ENCODE assay signal across 8 mouse cellular contexts in genomic region chr10:20361542-20362449, GRCm38 (mm10). TPM values are rescaled to one million over a fixed set of nuclear protein-coding genes. Genes with fewer than 3 reads are reported as not detected.
A peak's percentile ranks its signal among the peaks of the same experiment; 100 is the strongest.
DNase-seq lines count a peak whose midpoint lies in the region; ATAC-seq lines count a peak whose summit lies in the region.

No protein-coding gene starts in this region.

- peaks cover 65% of the 10 kb centered on the region for H3K36me3 ChIP-seq in liver, embryonic 12.5 days
- 0 out of 2 replicates have a peak, but pooled peaks cover 8% of the 10 kb centered on the region for H3K36me3 ChIP-seq in embryonic facial prominence, embryonic 14.5 days (ENCODE audit: control insufficient read depth, insufficient read depth, low read length)
- H3K36me3 ChIP-seq in midbrain, embryonic 16.5 days (ENCODE audit: control insufficient read depth, insufficient read depth, low read length) = no peaks in the 10 kb centered on the region

- H3K4me2 ChIP-seq in liver, embryonic 12.5 days = no peak overlapping the region
- no peak overlapping the region for H3K4me2 ChIP-seq in embryonic facial prominence, embryonic 14.5 days (ENCODE audit: low read depth, low read length)
- H3K4me2 ChIP-seq in midbrain, embryonic 16.5 days (ENCODE audit: low read length) = no peak overlapping the region

- no peak overlapping the region for H3K9ac ChIP-seq in liver, embryonic 12.5 days
- no peak overlapping the region for H3K9ac ChIP-seq in embryonic facial prominence, embryonic 14.5 days (ENCODE audit: low read depth, low read length)
- no peak overlapping the region for H3K9ac ChIP-seq in midbrain, embryonic 16.5 days (ENCODE audit: low read depth, low read length)

- H3K27ac ChIP-seq in liver, embryonic 12.5 days = no peak overlapping the region
- H3K27ac ChIP-seq in embryonic facial prominence, embryonic 14.5 days (replicated peaks; ENCODE audit: low read depth, low read length) = no peak overlapping the region
- H3K27ac ChIP-seq in midbrain, embryonic 16.5 days (ENCODE audit: low read length) = no peak overlapping the region

- 0 out of 2 replicates have a peak, but pooled peaks cover 2% of the 10 kb centered on the region for H3K9me3 ChIP-seq in liver, embryonic 12.5 days (replicated peaks)
- no peaks in the 10 kb centered on the region for H3K9me3 ChIP-seq in embryonic facial prominence, embryonic 14.5 days (ENCODE audit: control insufficient read depth, low read length)
- H3K9me3 ChIP-seq in midbrain, embryonic 16.5 days (replicated peaks; ENCODE audit: control insufficient read depth, low read length, poor library complexity, severe bottlenecking) = no peaks in the 10 kb centered on the region

- no peaks in the 10 kb centered on the region for H3K4me1 ChIP-seq in liver, embryonic 12.5 days
- no peaks in the 10 kb centered on the region for H3K4me1 ChIP-seq in embryonic facial prominence, embryonic 14.5 days (ENCODE audit: control insufficient read depth, insufficient read depth, low read length)
- no peaks in the 10 kb centered on the region for H3K4me1 ChIP-seq in midbrain, embryonic 16.5 days (ENCODE audit: control insufficient read depth, insufficient read depth, low read length)

- ATAC-seq in liver, embryonic 12.5 days = no peak
- ATAC-seq in embryonic facial prominence, embryonic 14.5 days (ENCODE audit: low read depth) = no peak
- peak; percentile 86 for ATAC-seq in midbrain, embryonic 16.5 days

- no peaks in the 10 kb centered on the region for H3K27me3 ChIP-seq in liver, embryonic 12.5 days (replicated peaks)
- H3K27me3 ChIP-seq in embryonic facial prominence, embryonic 14.5 days (replicated peaks; ENCODE audit: control insufficient read depth, insufficient read depth, low read length) = no peaks in the 10 kb centered on the region
- no peaks in the 10 kb centered on the region for H3K27me3 ChIP-seq in midbrain, embryonic 16.5 days (ENCODE audit: control insufficient read depth, insufficient read depth, low read depth, low read length)

- WGBS in liver, embryonic 12.5 days (ENCODE audit: insufficient replicate concordance) = 57% methylated on average over 10 of the region's 10 CpGs
- WGBS in embryonic facial prominence, embryonic 14.5 days = 61% methylated on average over 10 of the region's 10 CpGs
- WGBS in midbrain, embryonic 16.5 days = 61% methylated on average over 10 of the region's 10 CpGs

- no peak overlapping the region for H3K4me3 ChIP-seq in liver, embryonic 12.5 days
- H3K4me3 ChIP-seq in embryonic facial prominence, embryonic 14.5 days (ENCODE audit: low read depth, low read length) = no peak overlapping the region
- H3K4me3 ChIP-seq in midbrain, embryonic 16.5 days (ENCODE audit: low read depth, low read length) = no peak overlapping the region

- peak; percentile 24 to 39 for DNase-seq in cerebellum, postnatal 10 days
- no peak for DNase-seq in cerebellum, postnatal 36 days
- DNase-seq in liver = peak; percentile 10
- peak; percentile 79 for DNase-seq in embryonic facial prominence, embryonic 14.5 days (ENCODE audit: low spot score)
- no peak for DNase-seq in spleen, postnatal 14 days (ENCODE audit: low spot score in 2 of 2)
- DNase-seq in layer of hippocampus, adult 9-10 months (ENCODE audit: low spot score) = no peak

RNA-seq across cellular contexts. Expression of gene Mtfr2, which starts 14.2 kb away (rescaled TPM):
- polyA plus RNA-seq in liver, embryonic 12.5 days (2016; fragmentation: Nextera tagmentation; extraction: Ambion mirVana) = 3.4 and 4.7 TPM in 2 replicates
- 1.4 TPM in 2 replicates for polyA plus RNA-seq in embryonic facial prominence, embryonic 14.5 days (2014; fragmentation: Nextera tagmentation; extraction: Ambion mirVana)
- polyA plus RNA-seq in midbrain, embryonic 16.5 days (2015; fragmentation: Nextera tagmentation; extraction: Ambion mirVana) = 0.18 and 0.67 TPM in 2 replicates

RNA-seq across cellular contexts. Expression of gene Bclaf1, which starts 49.5 kb away (rescaled TPM):
- polyA plus RNA-seq in liver, embryonic 12.5 days (2016; fragmentation: Nextera tagmentation; extraction: Ambion mirVana) = 79.3 and 80.4 TPM in 2 replicates
- polyA plus RNA-seq in embryonic facial prominence, embryonic 14.5 days (2014; fragmentation: Nextera tagmentation; extraction: Ambion mirVana) = 113 and 127 TPM in 2 replicates
- polyA plus RNA-seq in midbrain, embryonic 16.5 days (2015; fragmentation: Nextera tagmentation; extraction: Ambion mirVana) = 106 and 121 TPM in 2 replicates

Comparison
In these comparisons a context has a peak if more than half of its experiments do, and no peak if none do; other contexts are left out.
1. DNase-seq: peak in cerebellum, postnatal 10 days (2 of 2), liver (single experiment) and embryonic facial prominence, embryonic 14.5 days (single experiment); none in cerebellum, postnatal 36 days (0 of 2), spleen, postnatal 14 days (0 of 2) and layer of hippocampus, adult 9-10 months (single experiment).